Mouse (Mus musculus): Measurements from ENCODE around the gene Nme9. TPM values are rescaled to one million over a fixed set of nuclear protein-coding genes. Genes with fewer than 3 reads are reported as not detected.
A peak's percentile ranks its signal among the peaks of the same experiment; 100 is the strongest.

Nme9 gene
- total and polyA plus RNA-seq, 3 experiments, result 1.7 TPM; not detected in 2

- H3K4me1 ChIP-seq (ENCODE audit: control insufficient read depth, insufficient read depth, low read length), result peaks cover 6% of the 10 kb centered on the region
- H3K36me3 ChIP-seq (ENCODE audit: control insufficient read depth, insufficient read depth, low read length), result no peaks in the 10 kb centered on the region
- 76% methylated on average over 5 of the region's 5 CpGs for WGBS
- no peak overlapping the region for H3K4me3 ChIP-seq
- H3K27ac ChIP-seq, result no peak overlapping the region
- TF ChIP-seq EP300 (IDR thresholded peaks at IDR 0.05; ENCODE audit: insufficient read depth, low read depth, low read length) (no peak), CTCF (IDR thresholded peaks at IDR 0.05) (no peak), POLR2A (IDR thresholded peaks at IDR 0.05; ENCODE audit: insufficient read depth, low read depth, low read length) (no peak)
- H3K9ac ChIP-seq (ENCODE audit: low read depth, low read length), result no peak overlapping the region
- H3K27me3 ChIP-seq (ENCODE audit: control insufficient read depth, insufficient read depth, low read length), result no peaks in the 10 kb centered on the region
- peak in 1 of 2 experiments; percentile 22 for DNase-seq
- H3K79me2 ChIP-seq (replicated peaks; ENCODE audit: control insufficient read depth, insufficient read depth, low read length), result no peaks in the 10 kb centered on the region
- intact Hi-C loops (cut with DNase I), result no loop called here
These were observed 32.9 kb upstream of the Nme9 start for GRCm38 (mm10) chr9:99418377-99418776.

DNA sequence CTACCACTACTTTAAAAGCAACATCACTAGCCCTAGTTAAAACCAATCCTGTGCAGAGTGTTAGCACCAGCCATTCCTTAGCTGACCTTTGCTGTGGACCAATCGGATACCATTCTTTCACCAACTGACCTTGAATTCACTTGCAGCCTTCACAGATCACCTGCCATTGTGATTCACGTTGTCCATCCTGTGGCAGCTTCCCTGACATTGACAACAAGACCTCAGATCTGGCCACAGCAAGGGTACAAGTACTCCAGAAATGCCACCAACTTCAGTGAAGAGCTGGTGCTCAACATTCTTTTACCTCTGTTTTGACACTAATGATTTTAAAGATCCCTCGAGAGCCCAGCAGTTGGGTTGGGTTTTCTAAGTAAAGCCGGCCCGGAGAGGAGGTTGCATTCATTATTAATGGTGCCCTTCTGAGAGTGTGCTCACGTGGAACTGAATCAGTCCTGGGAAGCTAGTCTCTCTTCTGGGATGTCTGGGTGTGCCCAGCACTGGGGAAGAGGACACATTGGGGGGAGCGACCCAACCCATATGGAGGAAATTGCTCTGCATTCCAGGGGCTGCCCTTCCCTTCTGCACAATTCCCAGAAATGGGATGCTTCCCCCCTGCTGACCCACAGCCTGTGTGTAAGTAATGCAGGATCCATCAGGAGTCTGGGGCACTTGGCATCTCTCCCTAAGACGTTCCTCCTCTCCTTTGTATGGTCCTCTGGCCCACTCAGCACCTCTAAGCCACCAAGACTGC lies 31.1 kb upstream of the Nme9 start:
- no peak for DNase-seq
- Histone ChIP-seq H3K27ac (no peak overlapping the region), H3K9ac (ENCODE audit: low read depth, low read length) (no peak overlapping the region), H3K36me3 (ENCODE audit: control insufficient read depth, insufficient read depth, low read length) (no peaks in the 10 kb centered on the region), H3K27me3 (ENCODE audit: control insufficient read depth, insufficient read depth, low read length) (no peaks in the 10 kb centered on the region), H3K79me2 (replicated peaks; ENCODE audit: control insufficient read depth, insufficient read depth, low read length) (no peaks in the 10 kb centered on the region), H3K4me1 (ENCODE audit: control insufficient read depth, insufficient read depth, low read length) (peaks cover 6% of the 10 kb centered on the region), H3K4me3 (no peak overlapping the region)
- WGBS, result 64% methylated on average over 8 of the region's 8 CpGs
- no peak for TF ChIP-seq POLR2A (IDR thresholded peaks at IDR 0.05; ENCODE audit: insufficient read depth, low read depth, low read length)
- intact Hi-C loops (cut with DNase I), result no loop called here

- no peaks in the 10 kb centered on the region for H3K36me3 ChIP-seq (ENCODE audit: control insufficient read depth, insufficient read depth, low read length)
- H3K27me3 ChIP-seq (ENCODE audit: control insufficient read depth, insufficient read depth, low read length), result no peaks in the 10 kb centered on the region
- H3K4me1 ChIP-seq (ENCODE audit: control insufficient read depth, insufficient read depth, low read length), result peaks cover 6% of the 10 kb centered on the region
- WGBS, result 80% methylated on average over 3 of the region's 3 CpGs
- intact Hi-C loops (cut with DNase I), result no loop called here
- no peak overlapping the region for H3K27ac ChIP-seq
- no peaks in the 10 kb centered on the region for H3K79me2 ChIP-seq (replicated peaks; ENCODE audit: control insufficient read depth, insufficient read depth, low read length)
- no peak overlapping the region for H3K9ac ChIP-seq (ENCODE audit: low read depth, low read length)
- DNase-seq, result no peak
- no peak for TF ChIP-seq CTCF (IDR thresholded peaks at IDR 0.05)
- TF ChIP-seq POLR2A (IDR thresholded peaks at IDR 0.05; ENCODE audit: insufficient read depth, low read depth, low read length), result no peak
- TF ChIP-seq EP300 (IDR thresholded peaks at IDR 0.05; ENCODE audit: insufficient read depth, low read depth, low read length), result no peak
- H3K4me3 ChIP-seq, result no peak overlapping the region
These were observed 29.4 kb upstream of the Nme9 start for GRCm38 (mm10) chr9:99421914-99422313.

- TF ChIP-seq EP300 (IDR thresholded peaks at IDR 0.05; ENCODE audit: insufficient read depth, low read depth, low read length) (no peak), POLR2A (IDR thresholded peaks at IDR 0.05; ENCODE audit: insufficient read depth, low read depth, low read length) (no peak), CTCF (IDR thresholded peaks at IDR 0.05) (no peak)
- peaks cover 3% of the 10 kb centered on the region; the same call in 1 of the 2 replicates for H3K4me1 ChIP-seq (ENCODE audit: control insufficient read depth, insufficient read depth, low read length)
- H3K4me3 ChIP-seq, result no peak overlapping the region
- WGBS, result 82% methylated on average over 9 of the region's 9 CpGs
- H3K9ac ChIP-seq (ENCODE audit: low read depth, low read length), result no peak overlapping the region
- H3K36me3 ChIP-seq (ENCODE audit: control insufficient read depth, insufficient read depth, low read length), result no peaks in the 10 kb centered on the region
- intact Hi-C loops (cut with DNase I), result no loop called here
- H3K27ac ChIP-seq, result no peak overlapping the region
- H3K27me3 ChIP-seq (ENCODE audit: control insufficient read depth, insufficient read depth, low read length), result no peaks in the 10 kb centered on the region
- no peaks in the 10 kb centered on the region for H3K79me2 ChIP-seq (replicated peaks; ENCODE audit: control insufficient read depth, insufficient read depth, low read length)
- no peak for DNase-seq
These were observed 27.3 kb upstream of the Nme9 start for GRCm38 (mm10) chr9:99423692-99424573.

DNA sequence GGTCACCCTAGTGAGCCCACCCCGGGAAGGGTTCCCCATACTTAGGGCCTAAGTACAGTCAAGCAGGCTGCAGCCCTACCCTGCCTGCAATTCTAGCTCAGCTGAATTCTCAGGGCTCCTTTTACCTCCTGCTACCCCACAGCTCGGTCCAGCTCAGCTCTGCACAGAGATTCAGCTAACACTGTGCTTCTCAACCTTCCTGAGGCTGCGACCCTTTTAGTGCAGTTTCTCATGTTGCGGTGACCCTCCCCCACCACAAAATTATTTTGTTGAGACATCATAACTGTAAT lies 26.8 kb upstream of the Nme9 start:
- Histone ChIP-seq H3K9ac (ENCODE audit: low read depth, low read length) (no peak overlapping the region), H3K27ac (no peak overlapping the region), H3K27me3 (ENCODE audit: control insufficient read depth, insufficient read depth, low read length) (no peaks in the 10 kb centered on the region), H3K36me3 (ENCODE audit: control insufficient read depth, insufficient read depth, low read length) (no peaks in the 10 kb centered on the region), H3K4me3 (no peak overlapping the region), H3K4me1 (ENCODE audit: control insufficient read depth, insufficient read depth, low read length) (peaks cover 3% of the 10 kb centered on the region; the same call in 1 of the 2 replicates), H3K79me2 (replicated peaks; ENCODE audit: control insufficient read depth, insufficient read depth, low read length) (no peaks in the 10 kb centered on the region)
- 86% methylated on average over 4 of the region's 4 CpGs for WGBS
- TF ChIP-seq CTCF (IDR thresholded peaks at IDR 0.05), result no peak
- no peak for TF ChIP-seq EP300 (IDR thresholded peaks at IDR 0.05; ENCODE audit: insufficient read depth, low read depth, low read length)
- no peak for TF ChIP-seq POLR2A (IDR thresholded peaks at IDR 0.05; ENCODE audit: insufficient read depth, low read depth, low read length)
- DNase-seq, result no peak
- intact Hi-C loops (cut with DNase I), result no loop called here

DNA sequence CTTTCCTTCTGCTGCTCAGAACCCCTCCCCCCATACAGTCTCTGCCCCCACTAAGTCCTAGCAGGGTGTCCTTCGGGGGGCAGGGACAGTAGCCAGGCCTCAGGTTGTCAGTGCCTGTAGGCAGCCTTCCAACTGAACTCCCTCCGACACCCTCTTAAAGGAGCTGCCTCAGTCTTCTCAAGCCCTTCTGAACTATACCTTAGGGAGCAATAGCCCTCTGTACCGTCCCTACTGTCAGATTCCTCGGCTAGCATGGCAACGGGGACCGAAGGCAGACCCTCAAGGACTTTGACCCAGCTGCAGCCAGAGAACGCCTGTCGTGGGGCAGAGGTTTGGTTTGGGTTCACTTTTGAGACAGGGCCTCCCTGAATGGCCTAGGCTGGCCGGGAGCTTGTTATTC lies 26.0 kb upstream of the Nme9 start:
- 76% methylated on average over 9 of the region's 9 CpGs for WGBS
- Histone ChIP-seq H3K9ac (ENCODE audit: low read depth, low read length) (no peak overlapping the region), H3K4me3 (no peak overlapping the region), H3K36me3 (ENCODE audit: control insufficient read depth, insufficient read depth, low read length) (no peaks in the 10 kb centered on the region), H3K27me3 (ENCODE audit: control insufficient read depth, insufficient read depth, low read length) (no peaks in the 10 kb centered on the region), H3K4me1 (ENCODE audit: control insufficient read depth, insufficient read depth, low read length) (peaks cover 3% of the 10 kb centered on the region; the same call in 1 of the 2 replicates), H3K27ac (no peak overlapping the region), H3K79me2 (replicated peaks; ENCODE audit: control insufficient read depth, insufficient read depth, low read length) (no peaks in the 10 kb centered on the region)
- no peak for DNase-seq
- TF ChIP-seq EP300 (IDR thresholded peaks at IDR 0.05; ENCODE audit: insufficient read depth, low read depth, low read length), result no peak
- no peak for TF ChIP-seq CTCF (IDR thresholded peaks at IDR 0.05)
- TF ChIP-seq POLR2A (IDR thresholded peaks at IDR 0.05; ENCODE audit: insufficient read depth, low read depth, low read length), result no peak
- intact Hi-C loops (cut with DNase I), result no loop called here

All from heart, adult 2 months (tissue).